Mouse (Mus musculus) stomach, embryonic 15.5 days (tissue): ENCODE measurements at regions not wholly inside any gene's neighbourhood (a gene's known extent, or its start where the extent isn't known, plus 50 kb on each side); places are given as distances from the start of the nearest gene placed in this dataset.

Source experiments
- ATAC-seq: fragments of 200-750 bp; cut with Nextera tagmentation; 2 replicates; pipeline ENCODE4 v1.8.0; 2017; ENCODE audit warnings: low read depth, moderate number of reproducible peaks, moderate TSS enrichment; ENCODE audit not compliant: insufficient read depth, low FRiP score
- H3K27ac ChIP-seq: fragments of 300-500 bp; sonication (generic); 2 replicates; pipeline ENCODE4 v1.5.1; 2015; ENCODE audit warnings: mild to moderate bottlenecking, inconsistent platforms
- H3K27me3 ChIP-seq: fragments of 300-500 bp; sonication (generic); replicated peaks from 2 replicates; pipeline ENCODE4 v1.6.1; 2015; ENCODE audit warnings: inconsistent platforms
- H3K36me3 ChIP-seq: fragments of 300-500 bp; sonication (generic); 2 replicates; pipeline ENCODE4 v1.6.1; 2015; ENCODE audit warnings: inconsistent platforms
- H3K4me1 ChIP-seq: fragments of 300-500 bp; sonication (generic); 2 replicates; pipeline ENCODE4 v1.6.1; 2015; ENCODE audit warnings: inconsistent platforms
- H3K4me2 ChIP-seq: fragments of 300-500 bp; sonication (generic); 2 replicates; pipeline ENCODE4 v1.6.1; 2015; ENCODE audit warnings: mild to moderate bottlenecking, inconsistent platforms
- H3K4me3 ChIP-seq: fragments of 300-500 bp; sonication (generic); replicated peaks from 2 replicates; pipeline ENCODE4 v1.5.1; 2015; ENCODE audit warnings: inconsistent platforms
- H3K9ac ChIP-seq: fragments of 300-500 bp; sonication (generic); 2 replicates; pipeline ENCODE4 v1.6.1; 2015; ENCODE audit warnings: inconsistent platforms
- H3K9me3 ChIP-seq: fragments of 300-500 bp; sonication (generic); 2 replicates; pipeline ENCODE4 v1.6.1; 2016; ENCODE audit warnings: inconsistent platforms
- WGBS: fragments of 180-500 bp; shearing (Covaris S2); methylation state at CpG from one replicate; pipeline ENCODE4 v1.1.7; 2015; 5-methylcytosine and 5-hydroxymethylcytosine counted together

- no peaks in the 10 kb centered on the region for H3K9me3 ChIP-seq
- 80% methylated on average over 3 of the region's 3 CpGs for WGBS
- no peak overlapping the region for H3K9ac ChIP-seq
- H3K4me2 ChIP-seq, result no peak overlapping the region
- H3K4me3 ChIP-seq, result no peak overlapping the region
- H3K27me3 ChIP-seq, result no peaks in the 10 kb centered on the region
- no peak overlapping the region for H3K27ac ChIP-seq
- no peaks in the 10 kb centered on the region for H3K4me1 ChIP-seq
- no peak for ATAC-seq
- H3K36me3 ChIP-seq, result no peaks in the 10 kb centered on the region
Observed at GRCm38 (mm10) chr7:115140286-115140685, 396.8 kb downstream of the Insc start.

GRCm38 (mm10) chr7:115142163-115142562, 398.7 kb downstream of the Insc start:
- no peaks in the 10 kb centered on the region for H3K36me3 ChIP-seq
- no peaks in the 10 kb centered on the region for H3K4me1 ChIP-seq
- whole genome bisulfite sequencing, result 76% methylated on average over 2 of the region's 2 CpGs
- H3K9ac ChIP-seq, result no peak overlapping the region
- no peaks in the 10 kb centered on the region for H3K9me3 ChIP-seq
- no peak for ATAC-seq
- H3K4me3 ChIP-seq, result no peak overlapping the region
- no peaks in the 10 kb centered on the region for H3K27me3 ChIP-seq
- H3K27ac ChIP-seq, result no peak overlapping the region
- H3K4me2 ChIP-seq, result no peak overlapping the region

- no peaks in the 10 kb centered on the region for H3K9me3 ChIP-seq
- no peaks in the 10 kb centered on the region for H3K27me3 ChIP-seq
- no peaks in the 10 kb centered on the region for H3K4me1 ChIP-seq
- H3K4me3 ChIP-seq, result no peak overlapping the region
- H3K9ac ChIP-seq, result no peak overlapping the region
- H3K4me2 ChIP-seq, result no peak overlapping the region
- no peak for ATAC-seq
- 54% methylated on average over 2 of the region's 2 CpGs for WGBS
- no peaks in the 10 kb centered on the region for H3K36me3 ChIP-seq
- no peak overlapping the region for H3K27ac ChIP-seq
Observed at GRCm38 (mm10) chr7:115144947-115145346, 401.5 kb downstream of the Insc start.

GRCm38 (mm10) chr7:115147352-115147977, 404.0 kb downstream of the Insc start:
- Histone ChIP-seq H3K36me3 (no peaks in the 10 kb centered on the region), H3K27me3 (no peaks in the 10 kb centered on the region), H3K9me3 (no peaks in the 10 kb centered on the region), H3K4me3 (no peak overlapping the region), H3K9ac (no peak overlapping the region), H3K27ac (no peak overlapping the region), H3K4me2 (no peak overlapping the region), H3K4me1 (no peaks in the 10 kb centered on the region)
- no peak for ATAC-seq
- WGBS, result 86% methylated on average over 5 of the region's 5 CpGs

GRCm38 (mm10) chr7:115153291-115153690, 409.8 kb downstream of the Insc start:
- Histone ChIP-seq H3K27me3 (no peaks in the 10 kb centered on the region), H3K36me3 (no peaks in the 10 kb centered on the region), H3K4me2 (no peak overlapping the region), H3K4me3 (no peak overlapping the region), H3K27ac (no peak overlapping the region), H3K9ac (no peak overlapping the region), H3K9me3 (no peaks in the 10 kb centered on the region), H3K4me1 (no peaks in the 10 kb centered on the region)
- ATAC-seq, result no peak

GRCm38 (mm10) chr7:115153764-115154509, 410.4 kb downstream of the Insc start:
- no peak overlapping the region for H3K27ac ChIP-seq

GRCm38 (mm10) chr7:115170023-115170422, 426.5 kb downstream of the Insc start:
- H3K9ac ChIP-seq, result no peak overlapping the region
- H3K9me3 ChIP-seq, result no peaks in the 10 kb centered on the region
- no peak overlapping the region for H3K4me2 ChIP-seq
- peaks cover 3% of the 10 kb centered on the region; the same call in 1 of the 2 replicates for H3K4me1 ChIP-seq
- H3K4me3 ChIP-seq, result no peak overlapping the region
- no peak overlapping the region for H3K27ac ChIP-seq
- ATAC-seq, result no peak
- WGBS, result 35% methylated on average over 6 of the region's 6 CpGs
- H3K36me3 ChIP-seq, result no peaks in the 10 kb centered on the region
- no peaks in the 10 kb centered on the region for H3K27me3 ChIP-seq

More at GRCm38 (mm10) chr7:115153764-115154509, 410.4 kb downstream of the Insc start:
- Histone ChIP-seq H3K4me2 (no peak overlapping the region), H3K4me1 (no peaks in the 10 kb centered on the region), H3K9ac (no peak overlapping the region), H3K36me3 (no peaks in the 10 kb centered on the region), H3K27me3 (no peaks in the 10 kb centered on the region), H3K9me3 (no peaks in the 10 kb centered on the region), H3K4me3 (no peak overlapping the region)
- ATAC-seq, result peak; percentile 50; the same call in 1 of the 2 replicates
- 44% methylated on average over 4 of the region's 4 CpGs for WGBS

- ATAC-seq, result peak; percentile 76; the same call in 1 of the 2 replicates
- Histone ChIP-seq H3K27ac (no peak overlapping the region), H3K4me1 (peaks cover 3% of the 10 kb centered on the region; the same call in 1 of the 2 replicates), H3K9me3 (no peaks in the 10 kb centered on the region), H3K36me3 (no peaks in the 10 kb centered on the region), H3K4me3 (no peak overlapping the region), H3K9ac (no peak overlapping the region), H3K4me2 (peak overlapping the region; percentile 9; the same call in 1 of the 2 replicates), H3K27me3 (no peaks in the 10 kb centered on the region)
- 34% methylated on average over 9 of the region's 9 CpGs for WGBS
Observed at GRCm38 (mm10) chr7:115170439-115170838, 426.9 kb downstream of the Insc start.

GRCm38 (mm10) chr7:115192482-115192881, 449.0 kb downstream of the Insc start:
- no peak overlapping the region for H3K27ac ChIP-seq
- H3K4me1 ChIP-seq, result 0 out of 2 replicates have a peak, but pooled peaks cover 6% of the 10 kb centered on the region
- no peak overlapping the region for H3K4me3 ChIP-seq
- no peak overlapping the region for H3K9ac ChIP-seq
- ATAC-seq, result no peak; the same call in 1 of the 2 replicates
- WGBS, result 58% methylated on average over 5 of the region's 5 CpGs
- H3K9me3 ChIP-seq, result no peaks in the 10 kb centered on the region
- H3K36me3 ChIP-seq, result no peaks in the 10 kb centered on the region
- no peaks in the 10 kb centered on the region for H3K27me3 ChIP-seq
- H3K4me2 ChIP-seq, result no peak overlapping the region

- no peak overlapping the region for H3K4me3 ChIP-seq
- 35% methylated on average over 9 of the region's 9 CpGs for WGBS
- H3K4me1 ChIP-seq, result 0 out of 2 replicates have a peak, but pooled peaks cover 6% of the 10 kb centered on the region
- no peak overlapping the region for H3K9ac ChIP-seq
- no peaks in the 10 kb centered on the region for H3K9me3 ChIP-seq
- H3K36me3 ChIP-seq, result no peaks in the 10 kb centered on the region
- ATAC-seq, result no peak
- H3K27ac ChIP-seq, result peak overlapping the region; percentile 5; the same call in 1 of the 2 replicates
- no peak overlapping the region for H3K4me2 ChIP-seq
- no peaks in the 10 kb centered on the region for H3K27me3 ChIP-seq
Observed at GRCm38 (mm10) chr7:115192992-115193761, 449.7 kb downstream of the Insc start.

GRCm38 (mm10) chr7:115204916-115205315, 461.4 kb downstream of the Insc start:
- peak; percentile 39; the same call in 1 of the 2 replicates for ATAC-seq
- Histone ChIP-seq H3K4me3 (no peak overlapping the region), H3K9ac (no peak overlapping the region), H3K9me3 (no peaks in the 10 kb centered on the region), H3K36me3 (no peaks in the 10 kb centered on the region), H3K4me1 (no peaks in the 10 kb centered on the region), H3K27ac (no peak overlapping the region), H3K4me2 (no peak overlapping the region), H3K27me3 (no peaks in the 10 kb centered on the region)
- WGBS, result 32% methylated on average over 3 of the region's 3 CpGs
